Mouse (Mus musculus) MEL (cell line): ENCODE results near the gene Rnf151.

ENCODE experiments used
- CTCF ChIP-seq, 3 experiments: IDR thresholded peaks in 2 of 3; conservative IDR thresholded peaks in 1 of 3; 2 replicates each; pipeline ENCODE4 v1.5.1; 2011 to 2012; ENCODE audit warnings: low read length in 3 of 3, low read depth in 2 of 3, mild to moderate bottlenecking in 2 of 3, improper control_type of control experiment in 1 of 3, inconsistent platforms in 1 of 3, mixed read lengths in 1 of 3, moderate library complexity in 1 of 3; ENCODE audit not compliant: control insufficient read depth in 1 of 3, insufficient read depth in 1 of 3, poor library complexity in 1 of 3, severe bottlenecking in 1 of 3
- E2F4 ChIP-seq: IDR thresholded peaks from 2 replicates; pipeline ENCODE4 v1.6.1; 2011; ENCODE audit warnings: low read depth, low read length, improper control_type of control experiment, borderline replicate concordance
- ELF1 ChIP-seq: IDR thresholded peaks from 2 replicates; pipeline ENCODE4 v1.6.1; 2014; ENCODE audit warnings: low read depth, mild to moderate bottlenecking, inconsistent platforms, low read length, improper control_type of control experiment, moderate library complexity
- EP300 ChIP-seq, 2 experiments: IDR thresholded peaks; 2 replicates each; pipeline ENCODE4 v1.6.1; 2011; ENCODE audit warnings: improper control_type of control experiment in 2 of 2, low read length in 2 of 2, low read depth in 1 of 2, mild to moderate bottlenecking in 1 of 2
- MAFK ChIP-seq: IDR thresholded peaks from 2 replicates; pipeline ENCODE4 v1.6.1; 2011; ENCODE audit warnings: low read depth, mild to moderate bottlenecking, low read length, improper control_type of control experiment, borderline replicate concordance
- MAX ChIP-seq: IDR thresholded peaks from 2 replicates; pipeline ENCODE4 v1.6.1; 2011; ENCODE audit warnings: low read length, improper control_type of control experiment
- MEF2A ChIP-seq: IDR thresholded peaks from 2 replicates; pipeline ENCODE4 v1.6.1; 2014; ENCODE audit warnings: low read depth, mild to moderate bottlenecking, inconsistent platforms, low read length, improper control_type of control experiment; ENCODE audit not compliant: poor library complexity, insufficient replicate concordance, severe bottlenecking; ENCODE audit errors: extremely low read depth
- MXI1 ChIP-seq: IDR thresholded peaks from 2 replicates; pipeline ENCODE4 v1.6.1; 2011; ENCODE audit warnings: mild to moderate bottlenecking, low read depth, low read length, improper control_type of control experiment
- MYC ChIP-seq: IDR thresholded peaks from 2 replicates; pipeline ENCODE4 v1.6.1; 2011; ENCODE audit warnings: low read depth, mild to moderate bottlenecking, low read length, improper control_type of control experiment, moderate library complexity
- POLR2A ChIP-seq, 2 experiments: IDR thresholded peaks; 2 replicates each; pipeline ENCODE4 v1.6.1; 2011 to 2012; ENCODE audit warnings: low read length in 2 of 2, mild to moderate bottlenecking in 2 of 2, control low read depth in 1 of 2, improper control_type of control experiment in 1 of 2, low read depth in 1 of 2, moderate library complexity in 1 of 2; ENCODE audit not compliant: control insufficient read depth in 1 of 2, insufficient read depth in 1 of 2, poor library complexity in 1 of 2
- POLR2AphosphoS2 ChIP-seq: IDR thresholded peaks from 2 replicates; pipeline ENCODE4 v1.6.1; 2011; ENCODE audit warnings: low read length, improper control_type of control experiment
- SIN3A ChIP-seq: IDR thresholded peaks from 2 replicates; pipeline ENCODE4 v1.6.1; 2012; ENCODE audit warnings: low read length, improper control_type of control experiment, inconsistent platforms
- SMC3 ChIP-seq: IDR thresholded peaks from 2 replicates; pipeline ENCODE4 v1.6.1; 2011; ENCODE audit warnings: low read depth, low read length, improper control_type of control experiment
- ZKSCAN1 ChIP-seq: IDR thresholded peaks from 2 replicates; pipeline ENCODE4 v1.6.1; 2012; ENCODE audit warnings: low read depth, mild to moderate bottlenecking, inconsistent platforms, low read length, improper control_type of control experiment, moderate library complexity

DNA sequence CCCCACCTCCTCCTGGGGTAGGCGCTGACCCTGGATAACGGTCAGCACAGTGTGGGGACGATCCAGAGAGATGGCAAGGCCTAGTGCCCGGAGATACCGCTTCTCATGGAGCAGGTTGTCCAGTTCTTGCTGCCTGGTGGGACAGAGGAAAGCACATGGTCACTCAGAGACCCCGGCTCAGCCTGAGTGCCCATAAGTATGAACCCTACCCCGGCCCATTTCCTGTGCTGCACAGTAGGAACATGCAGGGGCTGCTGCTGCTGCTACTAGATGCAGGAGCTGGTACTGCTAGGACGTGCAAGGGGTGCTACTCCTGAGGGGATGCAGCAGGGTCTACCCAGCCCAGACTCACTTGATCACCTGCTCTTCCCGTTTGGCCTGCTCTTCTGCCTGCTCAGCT, 16.6 kb downstream of the Rnf151 start:
- no peak for TF ChIP-seq EP300 (IDR thresholded peaks at IDR 0.05; ENCODE audit: low read depth in 1 of 2, low read length in 2 of 2)
- TF ChIP-seq ZKSCAN1: no peak
- no peak for TF ChIP-seq POLR2A (IDR thresholded peaks at IDR 0.05; ENCODE audit: control insufficient read depth in 1 of 2, insufficient read depth in 1 of 2, low read depth in 1 of 2, low read length in 2 of 2, poor library complexity in 1 of 2)
- no peak for TF ChIP-seq MAX
- no peak for TF ChIP-seq MAFK
- TF ChIP-seq SMC3: no peak
- TF ChIP-seq MYC: no peak
- TF ChIP-seq SIN3A: no peak
- no peak for TF ChIP-seq CTCF (IDR thresholded peaks at IDR 0.05 in 2 of 3, conservative IDR thresholded peaks at IDR 0.05 in 1 of 3; ENCODE audit: control insufficient read depth in 1 of 3, insufficient read depth in 1 of 3, low read depth in 2 of 3, low read length in 3 of 3, poor library complexity in 1 of 3, severe bottlenecking in 1 of 3)
- no peak for TF ChIP-seq ELF1
- TF ChIP-seq MEF2A: no peak
- TF ChIP-seq MXI1: no peak
- TF ChIP-seq POLR2AphosphoS2: no peak
- TF ChIP-seq E2F4: no peak
